11 mouse cellular contexts compared by ENCODE assay signal in the genomic region with DNA sequence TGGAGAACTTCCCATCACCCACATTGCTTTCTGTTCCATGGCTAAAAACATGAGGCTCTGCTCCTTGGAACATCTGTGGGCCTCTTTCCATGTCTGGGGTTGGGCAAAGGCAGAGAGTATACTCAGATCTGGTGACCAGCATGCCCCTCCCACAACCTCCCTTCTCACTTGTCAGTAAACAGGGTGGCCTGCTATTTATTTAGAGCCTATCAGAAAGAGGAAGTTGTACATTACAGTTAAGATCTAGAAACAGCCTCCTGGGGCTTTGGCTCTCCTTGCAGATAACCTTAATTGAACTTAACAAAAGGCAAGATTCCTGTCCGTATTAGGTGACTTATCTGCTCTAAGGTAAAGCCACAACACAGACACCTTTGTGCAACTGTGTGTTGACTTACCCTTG. TPM values are rescaled to one million over a fixed set of nuclear protein-coding genes. Genes with fewer than 3 reads are reported as not detected.
DNase-seq lines count a peak whose midpoint lies in the region; ATAC-seq and TF ChIP-seq lines count a peak whose summit lies in the region.
"Had no signal": no experiment of that assay in that cellular context is flagged by ENCODE, and none has a peak within 500 bp of the region (broad histone marks: within the 10 kb centered on the region; RNA-seq: fewer than 3 reads in every experiment).

No protein-coding gene starts in this region.

- TF ChIP-seq CTCF in MEL (IDR thresholded peaks at IDR 0.05 in 2 of 3, conservative IDR thresholded peaks at IDR 0.05 in 1 of 3; ENCODE audit: control insufficient read depth in 1 of 3, insufficient read depth in 1 of 3, low read depth in 2 of 3, low read length in 3 of 3, poor library complexity in 1 of 3, severe bottlenecking in 1 of 3) = no peak
- TF ChIP-seq CTCF in small intestine, adult 2 months (IDR thresholded peaks at IDR 0.05; ENCODE audit: extremely low read depth, insufficient read length, insufficient replicate concordance, low read depth, low read length) = no peak

- no peak for ATAC-seq in hindbrain, embryonic 14.5 days (ENCODE audit: low FRiP score)

- no peaks in the 10 kb centered on the region for H3K79me2 ChIP-seq in MEL (ENCODE audit: control insufficient read depth, insufficient read depth, low read length, poor library complexity)

- no peaks in the 10 kb centered on the region for H3K27me3 ChIP-seq in MEL (ENCODE audit: control insufficient read depth in 1 of 2, insufficient read depth in 2 of 2, low read length in 2 of 2)
- H3K27me3 ChIP-seq in small intestine, adult 2 months (ENCODE audit: control insufficient read depth, insufficient read depth, low read length) = no peaks in the 10 kb centered on the region
- no peaks in the 10 kb centered on the region for H3K27me3 ChIP-seq in hindbrain, embryonic 14.5 days (ENCODE audit: control insufficient read depth, insufficient read depth, low read length)
- no peaks in the 10 kb centered on the region for H3K27me3 ChIP-seq in forebrain, embryonic 10.5 days (ENCODE audit: poor library complexity, severe bottlenecking)
- H3K27me3 ChIP-seq: embryonic facial prominence, embryonic 12.5 days; hindbrain, embryonic 12.5 days; midbrain, embryonic 12.5 days had no signal

- TF ChIP-seq POLR2A in MEL (IDR thresholded peaks at IDR 0.05; ENCODE audit: control insufficient read depth in 1 of 2, insufficient read depth in 1 of 2, low read depth in 1 of 2, low read length in 2 of 2, poor library complexity in 1 of 2) = peak in 1 of 2 experiments; percentile 45; a peak in 1 of 4 replicates
- TF ChIP-seq POLR2A in small intestine, adult 2 months (IDR thresholded peaks at IDR 0.05; ENCODE audit: low read depth, low read length) = no peak

- 0 out of 2 replicates have a peak overlapping the region, but pooled peaks have one; percentile 13 for H3K9ac ChIP-seq in MEL (ENCODE audit: control insufficient read depth, low read depth, low read length, poor library complexity, severe bottlenecking)
- no peak overlapping the region for H3K9ac ChIP-seq in hindbrain, embryonic 14.5 days
- H3K9ac ChIP-seq: embryonic facial prominence, embryonic 12.5 days; hindbrain, embryonic 12.5 days; midbrain, embryonic 12.5 days had no signal

- no peaks in the 10 kb centered on the region for H3K9me3 ChIP-seq in MEL (replicated peaks; ENCODE audit: insufficient read depth, low read length)
- no peaks in the 10 kb centered on the region for H3K9me3 ChIP-seq in hindbrain, embryonic 14.5 days (ENCODE audit: control insufficient read depth, low read length)
- no peaks in the 10 kb centered on the region for H3K9me3 ChIP-seq in forebrain, embryonic 10.5 days
- H3K9me3 ChIP-seq: embryonic facial prominence, embryonic 12.5 days; hindbrain, embryonic 12.5 days; midbrain, embryonic 12.5 days had no signal

- no peak overlapping the region for H3K4me2 ChIP-seq in hindbrain, embryonic 14.5 days (replicated peaks)
- H3K4me2 ChIP-seq: embryonic facial prominence, embryonic 12.5 days; hindbrain, embryonic 12.5 days; midbrain, embryonic 12.5 days had no signal

- H3K27ac ChIP-seq in MEL (ENCODE audit: control insufficient read depth, low read depth, low read length) = peak overlapping the region; percentile 83
- peak overlapping the region; percentile 62 for H3K27ac ChIP-seq in small intestine, adult 2 months (ENCODE audit: insufficient read depth, low read depth, low read length)
- no peak overlapping the region for H3K27ac ChIP-seq in hindbrain, embryonic 14.5 days
- no peak overlapping the region for H3K27ac ChIP-seq in forebrain, embryonic 10.5 days
- H3K27ac ChIP-seq: embryonic facial prominence, embryonic 12.5 days; hindbrain, embryonic 12.5 days; midbrain, embryonic 12.5 days had no signal

- H3K4me3 ChIP-seq in MEL (ENCODE audit: control insufficient read depth in 1 of 2, insufficient read depth in 1 of 2, low read depth in 2 of 2, low read length in 2 of 2) = peak overlapping the region in 1 of 2 experiments; percentile 1; a peak in 1 of 4 replicates
- H3K4me3 ChIP-seq in small intestine, adult 2 months (ENCODE audit: low read depth, low read length) = no peak overlapping the region
- H3K4me3 ChIP-seq in hindbrain, embryonic 14.5 days (replicated peaks; ENCODE audit: low read length) = no peak overlapping the region
- H3K4me3 ChIP-seq in forebrain, embryonic 10.5 days = no peak overlapping the region
- H3K4me3 ChIP-seq: embryonic facial prominence, embryonic 12.5 days; hindbrain, embryonic 12.5 days; midbrain, embryonic 12.5 days had no signal

- TF ChIP-seq EP300 in MEL (IDR thresholded peaks at IDR 0.05; ENCODE audit: low read depth in 1 of 2, low read length in 2 of 2) = peak; percentile 83 to 93

- peaks cover 0 to 28% of the 10 kb centered on the region in 2 experiments; a peak in 2 of 4 replicates for H3K36me3 ChIP-seq in MEL (ENCODE audit: control insufficient read depth in 1 of 2, insufficient read depth in 2 of 2, low read length in 2 of 2)
- H3K36me3 ChIP-seq in small intestine, adult 2 months (ENCODE audit: control insufficient read depth, insufficient read depth, low read length) = no peaks in the 10 kb centered on the region
- H3K36me3 ChIP-seq in hindbrain, embryonic 14.5 days (replicated peaks; ENCODE audit: control insufficient read depth, insufficient read depth) = no peaks in the 10 kb centered on the region
- no peaks in the 10 kb centered on the region for H3K36me3 ChIP-seq in forebrain, embryonic 10.5 days (replicated peaks)
- H3K36me3 ChIP-seq: embryonic facial prominence, embryonic 12.5 days; hindbrain, embryonic 12.5 days; midbrain, embryonic 12.5 days had no signal

- 30% methylated on average over 1 of the region's 1 CpGs for WGBS in large intestine, adult 2 months
- 3% methylated on average over 1 of the region's 1 CpGs for WGBS in small intestine, adult 2 months
- WGBS in hindbrain, embryonic 14.5 days = 86% methylated on average over 1 of the region's 1 CpGs
- WGBS in forebrain, embryonic 10.5 days = 83% methylated on average over 1 of the region's 1 CpGs

- peak; percentile 38 for DNase-seq in kidney, postnatal 10 days
- no peak for DNase-seq in kidney, adult 8-10 months
- DNase-seq in MEL (ENCODE audit: low read depth, low spot score) = peak; percentile 91
- DNase-seq in large intestine, adult 2 months (ENCODE audit: low read depth, low spot score) = peak; percentile 36
- DNase-seq in thymus, postnatal 0 days (ENCODE audit: low spot score) = no peak
- DNase-seq in hindbrain, embryonic 14.5 days (ENCODE audit: low spot score) = no peak
- no peak for DNase-seq in forebrain, embryonic 10.5 days (ENCODE audit: extremely low spot score, low spot score)

- peaks cover 52% of the 10 kb centered on the region in 2 experiments for H3K4me1 ChIP-seq in MEL (ENCODE audit: control insufficient read depth in 1 of 2, insufficient read depth in 2 of 2, low read length in 2 of 2)
- peaks cover 24% of the 10 kb centered on the region for H3K4me1 ChIP-seq in small intestine, adult 2 months (ENCODE audit: control insufficient read depth, insufficient read depth, insufficient read length, low read length)
- peaks cover 17% of the 10 kb centered on the region; the same call in 1 of the 2 replicates for H3K4me1 ChIP-seq in hindbrain, embryonic 14.5 days (replicated peaks; ENCODE audit: control insufficient read depth, insufficient read depth, low read length)
- H3K4me1 ChIP-seq in forebrain, embryonic 10.5 days = peaks cover 25% of the 10 kb centered on the region

- no peak for TF ChIP-seq RAD21 in MEL (IDR thresholded peaks at IDR 0.05; ENCODE audit: low read depth, low read length)

TF ChIP-seq in MEL, 35 proteins besides CTCF, POLR2A, EP300 and RAD21 (continues in another document):
- TF ChIP-seq MXI1 (IDR thresholded peaks at IDR 0.05; ENCODE audit: low read depth, low read length) (peak; percentile 56; the same call in 1 of the 2 replicates), USF1 (IDR thresholded peaks at IDR 0.05; ENCODE audit: low read depth, low read length) (peak; percentile 27; the same call in 1 of the 2 replicates), ZMIZ1 (IDR thresholded peaks at IDR 0.05; ENCODE audit: low read depth, low read length) (peak; percentile 13), MYB (IDR thresholded peaks at IDR 0.05; ENCODE audit: low read depth, low read length) (peak; percentile 56; the same call in 1 of the 2 replicates), NRF1 (IDR thresholded peaks at IDR 0.05; ENCODE audit: insufficient read depth, low read depth, low read length, poor library complexity, severe bottlenecking) (no peak), MAZ (IDR thresholded peaks at IDR 0.05; ENCODE audit: low read depth, low read length) (peak; percentile 79)

RNA-seq across cellular contexts. Expression of a gene that starts 19.3 kb away (rescaled TPM):
- 0.42 and 0.50 TPM in 2 replicates for total RNA-seq in MEL (2012; rRNA removed)
- under 1 TPM in 1 of 2 experiments, not detected in 1; 0.22 TPM for polyA plus RNA-seq in MEL (2012; ENCODE audit: insufficient read depth in 1 of 2, insufficient read length in 2 of 2, low read depth in 1 of 2, low replicate concordance in 2 of 2, missing spikeins in 1 of 2)
- 1.2 and 1.7 TPM in 2 replicates for polyA plus RNA-seq in large intestine, adult 2 months (2012; rRNA removed)
- 1.7 and 2.2 TPM in 2 replicates for polyA plus RNA-seq in small intestine, adult 2 months (2012; rRNA removed)
- 0.21 and 0.22 TPM in 2 replicates for polyA plus RNA-seq in thymus, postnatal 0 days (2015; fragmentation: Nextera tagmentation; extraction: Ambion mirVana)
- polyA plus RNA-seq in hindbrain, embryonic 14.5 days (2014; fragmentation: Nextera tagmentation; extraction: Ambion mirVana) = 0.07 and 0.10 TPM in 2 replicates
- 0.07 and 0.20 TPM in 2 replicates for polyA plus RNA-seq in forebrain, embryonic 10.5 days (2016; fragmentation: Nextera tagmentation; extraction: Ambion mirVana)

RNA-seq across cellular contexts. Expression of a gene that starts 30.4 kb away (rescaled TPM):
- 7.2 and 8.4 TPM in 2 replicates for total RNA-seq in MEL (2012; rRNA removed)
- polyA plus RNA-seq in MEL (2012; ENCODE audit: insufficient read depth in 1 of 2, insufficient read length in 2 of 2, low read depth in 1 of 2, low replicate concordance in 2 of 2, missing spikeins in 1 of 2) = 1 to 10 TPM in 1 of 2 experiments, not detected in 1; 7.8 TPM
- 7.7 and 10.4 TPM in 2 replicates for polyA plus RNA-seq in large intestine, adult 2 months (2012; rRNA removed)
- polyA plus RNA-seq in small intestine, adult 2 months (2012; rRNA removed) = 2.2 and 4.7 TPM in 2 replicates
- polyA plus RNA-seq in thymus, postnatal 0 days (2015; fragmentation: Nextera tagmentation; extraction: Ambion mirVana) = 24.8 and 28.0 TPM in 2 replicates
- polyA plus RNA-seq in hindbrain, embryonic 14.5 days (2014; fragmentation: Nextera tagmentation; extraction: Ambion mirVana) = 19.2 and 19.9 TPM in 2 replicates
- polyA plus RNA-seq in forebrain, embryonic 10.5 days (2016; fragmentation: Nextera tagmentation; extraction: Ambion mirVana) = 8.5 and 10.0 TPM in 2 replicates

RNA-seq across cellular contexts. Expression of a gene that starts 30.5 kb away (rescaled TPM):
- total RNA-seq in MEL (2012; rRNA removed) = 10.1 and 13.3 TPM in 2 replicates
- 10 to 100 TPM in 1 of 2 experiments, not detected in 1; 15.9 TPM for polyA plus RNA-seq in MEL (2012; ENCODE audit: insufficient read depth in 1 of 2, insufficient read length in 2 of 2, low read depth in 1 of 2, low replicate concordance in 2 of 2, missing spikeins in 1 of 2)
- polyA plus RNA-seq in large intestine, adult 2 months (2012; rRNA removed) = 21.3 and 43.2 TPM in 2 replicates
- 67.6 and 210 TPM in 2 replicates for polyA plus RNA-seq in small intestine, adult 2 months (2012; rRNA removed)
- 14.2 and 14.5 TPM in 2 replicates for polyA plus RNA-seq in thymus, postnatal 0 days (2015; fragmentation: Nextera tagmentation; extraction: Ambion mirVana)
- polyA plus RNA-seq in hindbrain, embryonic 14.5 days (2014; fragmentation: Nextera tagmentation; extraction: Ambion mirVana) = 1.4 and 1.7 TPM in 2 replicates
- polyA plus RNA-seq in forebrain, embryonic 10.5 days (2016; fragmentation: Nextera tagmentation; extraction: Ambion mirVana) = 0.47 and 1.0 TPM in 2 replicates

Comparison
In these comparisons a context has a peak if more than half of its experiments do, and no peak if none do; other contexts are left out.
1. DNase-seq: peak in kidney, postnatal 10 days (single experiment), MEL (single experiment) and large intestine, adult 2 months (single experiment); none in kidney, adult 8-10 months (0 of 2), thymus, postnatal 0 days (single experiment), hindbrain, embryonic 14.5 days (single experiment) and forebrain, embryonic 10.5 days (single experiment).
2. H3K27ac ChIP-seq: peak in MEL (single experiment) and small intestine, adult 2 months (single experiment); none in hindbrain, embryonic 14.5 days (single experiment) and forebrain, embryonic 10.5 days (single experiment).